Mouse (Mus musculus) heart, postnatal 0 days (tissue): Measurements from ENCODE around the gene Tekt2.
A peak's percentile ranks its signal among the peaks of the same experiment; 100 is the strongest.

Experiments
- CTCF ChIP-seq: IDR thresholded peaks from 2 replicates; pipeline ENCODE4 v1.5.1; 2016; ENCODE audit warnings: antibody characterized with exemption, control low read depth, low read depth
- EP300 ChIP-seq: IDR thresholded peaks from 2 replicates; pipeline ENCODE4 v1.6.1; 2016; ENCODE audit warnings: antibody characterized with exemption, low read depth

DNA sequence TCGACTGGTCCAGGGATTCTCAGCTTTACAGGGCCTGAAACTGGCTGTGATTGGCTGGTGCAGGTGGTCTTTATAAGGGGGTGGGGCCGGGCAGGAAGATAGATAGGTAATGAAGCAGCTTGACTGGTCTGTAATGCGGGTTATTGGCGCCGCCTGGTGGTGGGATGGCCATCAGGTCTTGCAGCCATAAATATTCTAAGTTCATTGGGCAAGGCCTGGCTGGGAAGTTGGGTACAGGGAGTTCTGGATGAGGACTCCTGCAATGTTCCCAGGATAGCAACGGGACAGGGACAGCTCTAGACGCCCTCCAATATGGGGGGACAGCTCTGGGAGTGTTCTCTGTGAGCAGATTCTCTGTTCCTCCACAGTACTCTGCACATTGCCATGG, 15.6 kb downstream of the Tekt2 start:
- TF ChIP-seq CTCF (peak; percentile 80), EP300 (no peak)
